Mouse (Mus musculus) layer of hippocampus, adult 8-10 months (tissue): ENCODE measurements around the gene Clip2. TPM values are rescaled to one million over a fixed set of nuclear protein-coding genes. Genes with fewer than 3 reads are reported as not detected.
"Not testable (repeated sequence)": the region's sequence is repeated elsewhere in the genome, so short reads cannot be mapped to it uniquely, and the experiment has no call there.

Experiments
- DNase-seq, 2 experiments: peaks; one replicate each; pipeline ENCODE4 v3.0.0; 2022; ENCODE audit warnings: low spot score in 2 of 2
- total RNA-seq, 4 experiments: library from RNA; stranded (reverse); gene quantifications; 2 replicates each; pipeline ENCODE4 v1.2.4; 2022

Clip2 gene
- total RNA-seq, 4 experiments from 2014 or later: 92.3 to 109 (median 102) TPM

GRCm38 (mm10) chr5:134464225-134464624, 88.0 kb downstream of the Clip2 start:
- no peak for DNase-seq

GRCm38 (mm10) chr5:134462731-134463130, 89.5 kb downstream of the Clip2 start:
- DNase-seq: no peak

GRCm38 (mm10) chr5:134462316-134462715, 89.9 kb downstream of the Clip2 start:
- no peak for DNase-seq

- DNase-seq: no peak
Observed at GRCm38 (mm10) chr5:134460546-134460945, 91.7 kb downstream of the Clip2 start.

- no peak for DNase-seq
Observed at GRCm38 (mm10) chr5:134459096-134459495, 93.1 kb downstream of the Clip2 start.

- no peak for DNase-seq
Observed at GRCm38 (mm10) chr5:134458416-134458815, 93.8 kb downstream of the Clip2 start.

GRCm38 (mm10) chr5:134457371-134457770, 94.9 kb downstream of the Clip2 start:
- no peak for DNase-seq

- DNase-seq: peak; percentile 78 to 81
Observed at GRCm38 (mm10) chr5:134456503-134456962, 95.7 kb downstream of the Clip2 start, which contains the start of gene Gtf2ird1. Gtf2ird1 (minus strand) TSS chr5:134456716.

- DNase-seq: no peak
Observed at GRCm38 (mm10) chr5:134455914-134456423, 96.3 kb downstream of the Clip2 start.

GRCm38 (mm10) chr5:134455186-134455895, 96.9 kb downstream of the Clip2 start:
- DNase-seq: no peak

GRCm38 (mm10) chr5:134454421-134454820, 97.8 kb downstream of the Clip2 start:
- no peak for DNase-seq

GRCm38 (mm10) chr5:134453577-134453976, 98.7 kb downstream of the Clip2 start:
- DNase-seq: no peak

- DNase-seq: not testable (repeated sequence)
Observed at GRCm38 (mm10) chr5:134446755-134447154, 105.5 kb downstream of the Clip2 start.

GRCm38 (mm10) chr5:134445895-134446294, 106.3 kb downstream of the Clip2 start:
- no peak for DNase-seq

GRCm38 (mm10) chr5:134445208-134445831, 106.9 kb downstream of the Clip2 start:
- no peak for DNase-seq

- DNase-seq: no peak
Observed at GRCm38 (mm10) chr5:134444473-134444872, 107.8 kb downstream of the Clip2 start.

- DNase-seq: no peak
Observed at GRCm38 (mm10) chr5:134442066-134442465, 110.2 kb downstream of the Clip2 start.

- DNase-seq: no peak
Observed at GRCm38 (mm10) chr5:134441105-134441504, 111.1 kb downstream of the Clip2 start.

GRCm38 (mm10) chr5:134440098-134440497, 112.1 kb downstream of the Clip2 start:
- DNase-seq: no peak

- no peak for DNase-seq
Observed at GRCm38 (mm10) chr5:134439481-134439880, 112.8 kb downstream of the Clip2 start.
